Mouse (Mus musculus) cortical plate, adult 2 months (tissue): ENCODE measurements at regions not wholly inside any gene's neighbourhood (a gene's known extent, or its start where the extent isn't known, plus 50 kb on each side); places are given as distances from the start of the nearest gene placed in this dataset.

Experiments used
- CTCF ChIP-seq: fragments of 200-500 bp; IDR thresholded peaks from 2 replicates; pipeline ENCODE4 v1.5.1; 2011; ENCODE audit warnings: mild to moderate bottlenecking, control low read depth, low read length; ENCODE audit not compliant: insufficient read depth; ENCODE audit errors: extremely low read depth
- POLR2A ChIP-seq: fragments of 200-500 bp; IDR thresholded peaks from 2 replicates; pipeline ENCODE4 v1.6.1; 2011; ENCODE audit warnings: mild to moderate bottlenecking, low read length, control low read depth; ENCODE audit not compliant: insufficient read depth; ENCODE audit errors: extremely low read depth

DNA sequence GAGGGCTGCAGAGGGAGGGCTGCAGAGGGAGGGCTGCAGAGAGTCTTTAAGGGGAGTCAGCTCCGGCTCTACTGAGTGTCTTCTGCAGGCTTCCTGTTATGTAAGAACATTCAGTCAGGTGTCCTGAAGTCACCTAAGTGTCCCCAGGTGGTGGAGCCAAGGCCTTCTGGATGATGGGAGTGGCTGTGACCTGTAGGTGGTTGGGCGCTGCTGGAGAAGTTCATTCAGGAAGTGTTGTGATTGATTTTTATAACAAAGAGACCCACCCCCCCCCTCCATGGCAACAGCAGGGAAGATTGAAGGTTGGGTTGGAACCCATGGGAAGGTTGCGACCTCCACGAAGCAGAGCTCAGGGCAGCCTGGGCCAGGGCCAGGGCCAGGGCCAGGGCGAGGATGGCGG, 53.9 kb upstream of the Zfp706 start:
- TF ChIP-seq POLR2A, result no peak
- no peak for TF ChIP-seq CTCF
